8 mouse cellular contexts compared by ENCODE assay signal in genomic region chr14:25377554-25377899, GRCm38 (mm10).
DNase-seq lines count a peak whose midpoint lies in the region; ATAC-seq and TF ChIP-seq lines count a peak whose summit lies in the region.

No protein-coding gene starts in this region.

- 4% methylated on average over 8 of the region's 8 CpGs for WGBS in kidney, embryonic 16.5 days
- under 1% methylated on average over 8 of the region's 8 CpGs for WGBS in embryonic facial prominence, embryonic 11.5 days
- WGBS in intestine, embryonic 16.5 days, result 4% methylated on average over 8 of the region's 8 CpGs
- WGBS in midbrain, postnatal 0 days, result 2% methylated on average over 7 of the region's 8 CpGs

- peak overlapping the region; percentile 99 for H3K27ac ChIP-seq in kidney, embryonic 16.5 days (ENCODE audit: low read length)
- peak overlapping the region; percentile 98 for H3K27ac ChIP-seq in embryonic facial prominence, embryonic 11.5 days (replicated peaks; ENCODE audit: low read depth, low read length)
- peak overlapping the region; percentile 99 for H3K27ac ChIP-seq in intestine, embryonic 16.5 days (ENCODE audit: low read length)
- H3K27ac ChIP-seq in midbrain, postnatal 0 days (ENCODE audit: low read depth, low read length), result peak overlapping the region; percentile 96

- H3K4me3 ChIP-seq in kidney, embryonic 16.5 days (ENCODE audit: low read length), result peak overlapping the region; percentile 48
- no peak overlapping the region for H3K4me3 ChIP-seq in embryonic facial prominence, embryonic 11.5 days (ENCODE audit: low read depth, low read length)
- peak overlapping the region; percentile 57 for H3K4me3 ChIP-seq in intestine, embryonic 16.5 days (ENCODE audit: low read length)
- peak overlapping the region; percentile 30 for H3K4me3 ChIP-seq in midbrain, postnatal 0 days (ENCODE audit: low read depth, low read length)

- H3K4me1 ChIP-seq in kidney, embryonic 16.5 days (ENCODE audit: insufficient read depth, low read length), result peaks cover 65% of the 10 kb centered on the region
- peaks cover 2% of the 10 kb centered on the region; the same call in 1 of the 2 replicates for H3K4me1 ChIP-seq in embryonic facial prominence, embryonic 11.5 days (ENCODE audit: control insufficient read depth, insufficient read depth, low read length)
- H3K4me1 ChIP-seq in intestine, embryonic 16.5 days (ENCODE audit: control insufficient read depth, insufficient read depth, low read length), result peaks cover 17% of the 10 kb centered on the region
- peaks cover 11% of the 10 kb centered on the region for H3K4me1 ChIP-seq in midbrain, postnatal 0 days (ENCODE audit: insufficient read depth, low read length)

- ATAC-seq in kidney, embryonic 16.5 days (ENCODE audit: low FRiP score, low TSS enrichment), result peak; percentile 79
- peak; percentile 85 for ATAC-seq in embryonic facial prominence, embryonic 11.5 days (replicated peaks; ENCODE audit: insufficient number of reproducible peaks, low FRiP score, low TSS enrichment, low read depth)
- peak; percentile 84 for ATAC-seq in intestine, embryonic 16.5 days
- peak; percentile 86 for ATAC-seq in midbrain, postnatal 0 days (ENCODE audit: low FRiP score)

- H3K36me3 ChIP-seq in kidney, embryonic 16.5 days (ENCODE audit: insufficient read depth, low read length), result no peaks in the 10 kb centered on the region
- H3K36me3 ChIP-seq in embryonic facial prominence, embryonic 11.5 days (replicated peaks; ENCODE audit: control insufficient read depth, insufficient read depth, low read depth, low read length), result no peaks in the 10 kb centered on the region
- H3K36me3 ChIP-seq in intestine, embryonic 16.5 days (ENCODE audit: control insufficient read depth, insufficient read depth, low read length), result no peaks in the 10 kb centered on the region
- H3K36me3 ChIP-seq in midbrain, postnatal 0 days (ENCODE audit: insufficient read depth, low read length), result no peaks in the 10 kb centered on the region

- no peak for TF ChIP-seq CTCF in midbrain, postnatal 0 days (IDR thresholded peaks at IDR 0.05)

- no peaks in the 10 kb centered on the region for H3K27me3 ChIP-seq in kidney, embryonic 16.5 days (ENCODE audit: insufficient read depth, low read length)
- H3K27me3 ChIP-seq in embryonic facial prominence, embryonic 11.5 days (ENCODE audit: control insufficient read depth, insufficient read depth, low read length), result no peaks in the 10 kb centered on the region
- no peaks in the 10 kb centered on the region for H3K27me3 ChIP-seq in intestine, embryonic 16.5 days (replicated peaks; ENCODE audit: control insufficient read depth, insufficient read depth, low read length)
- H3K27me3 ChIP-seq in midbrain, postnatal 0 days (ENCODE audit: insufficient read depth, low read length), result no peaks in the 10 kb centered on the region

- H3K4me2 ChIP-seq in kidney, embryonic 16.5 days (replicated peaks; ENCODE audit: low read depth, low read length), result peak overlapping the region; percentile 70
- H3K4me2 ChIP-seq in embryonic facial prominence, embryonic 11.5 days (ENCODE audit: low read depth, low read length), result peak overlapping the region; percentile 61
- H3K4me2 ChIP-seq in intestine, embryonic 16.5 days (ENCODE audit: low read depth, low read length), result peak overlapping the region; percentile 86
- H3K4me2 ChIP-seq in midbrain, postnatal 0 days (ENCODE audit: low read depth, low read length, poor library complexity, severe bottlenecking), result peak overlapping the region; percentile 52

- no peak for DNase-seq in kidney, adult 9 months
- no peak for DNase-seq in embryonic facial prominence, embryonic 11.5 days (ENCODE audit: low spot score)
- DNase-seq in midbrain, postnatal 0 days (ENCODE audit: low spot score), result no peak
- DNase-seq in cerebellum, adult 11-12 months, result no peak
- no peak for DNase-seq in urinary bladder, adult 2 months (ENCODE audit: low spot score)
- DNase-seq in kidney, adult 11 months, result no peak

- H3K9ac ChIP-seq in kidney, embryonic 16.5 days (replicated peaks; ENCODE audit: low read length), result peak overlapping the region; percentile 87
- peak overlapping the region; percentile 19 for H3K9ac ChIP-seq in embryonic facial prominence, embryonic 11.5 days (replicated peaks; ENCODE audit: low read length)
- H3K9ac ChIP-seq in intestine, embryonic 16.5 days (ENCODE audit: low read depth, low read length), result peak overlapping the region; percentile 85
- H3K9ac ChIP-seq in midbrain, postnatal 0 days (replicated peaks; ENCODE audit: low read length, poor library complexity, severe bottlenecking), result peak overlapping the region; percentile 61; the same call in 1 of the 2 replicates

- H3K9me3 ChIP-seq in kidney, embryonic 16.5 days (ENCODE audit: low read length), result no peaks in the 10 kb centered on the region
- no peaks in the 10 kb centered on the region for H3K9me3 ChIP-seq in embryonic facial prominence, embryonic 11.5 days (replicated peaks; ENCODE audit: control insufficient read depth, low read length)
- no peaks in the 10 kb centered on the region for H3K9me3 ChIP-seq in intestine, embryonic 16.5 days (ENCODE audit: control insufficient read depth, low read length)
- no peaks in the 10 kb centered on the region for H3K9me3 ChIP-seq in midbrain, postnatal 0 days (ENCODE audit: low read length)

Comparison
In these comparisons a context has a peak if more than half of its experiments do, and no peak if none do; other contexts are left out.
1. H3K9ac ChIP-seq: peak in every context shown above with its lines; median percentile 87 in kidney, embryonic 16.5 days; 85 in intestine, embryonic 16.5 days; 61 in midbrain, postnatal 0 days; 19 in embryonic facial prominence, embryonic 11.5 days.